Mouse (Mus musculus): ENCODE data around the gene Sox5. TPM values are rescaled to one million over a fixed set of nuclear protein-coding genes. Genes with fewer than 3 reads are reported as not detected.

The Sox5 gene
- polyA plus RNA-seq, 1 experiment from 2014 or later: 23.4 TPM

GRCm38 (mm10) chr6:144731251-144731970, 50.4 kb downstream of the Sox5 start:
- DNase-seq (ENCODE audit: low spot score): no peak
- WGBS: 90% methylated on average over 10 of the region's 10 CpGs

GRCm38 (mm10) chr6:144723530-144724144, 58.1 kb downstream of the Sox5 start:
- DNase-seq (ENCODE audit: low spot score) (peak; percentile 74), ATAC-seq (replicated peaks; ENCODE audit: insufficient number of reproducible peaks, low FRiP score, low TSS enrichment, low read depth) (no peak)
- H3K4me2 ChIP-seq (ENCODE audit: low read depth, low read length): no peak overlapping the region; the same call in 1 of the 2 replicates
- H3K9ac ChIP-seq (replicated peaks; ENCODE audit: low read length): no peak overlapping the region
- H3K4me3 ChIP-seq (ENCODE audit: low read depth, low read length): no peak overlapping the region
- H3K27ac ChIP-seq (replicated peaks; ENCODE audit: low read depth, low read length): no peak overlapping the region
- H3K9me3 ChIP-seq (replicated peaks; ENCODE audit: control insufficient read depth, low read length): no peaks in the 10 kb centered on the region
- no peaks in the 10 kb centered on the region for H3K36me3 ChIP-seq (replicated peaks; ENCODE audit: control insufficient read depth, insufficient read depth, low read depth, low read length)
- H3K4me1 ChIP-seq (ENCODE audit: control insufficient read depth, insufficient read depth, low read length): no peaks in the 10 kb centered on the region
- no peaks in the 10 kb centered on the region for H3K27me3 ChIP-seq (ENCODE audit: control insufficient read depth, insufficient read depth, low read length)
- 35% methylated on average over 12 of the region's 12 CpGs for WGBS

More at GRCm38 (mm10) chr6:144731251-144731970, 50.4 kb downstream of the Sox5 start:
- no peak overlapping the region for H3K4me3 ChIP-seq (ENCODE audit: low read depth, low read length)
- no peak overlapping the region for H3K27ac ChIP-seq (replicated peaks; ENCODE audit: low read depth, low read length)
- no peaks in the 10 kb centered on the region for H3K36me3 ChIP-seq (replicated peaks; ENCODE audit: control insufficient read depth, insufficient read depth, low read depth, low read length)
- H3K9me3 ChIP-seq (replicated peaks; ENCODE audit: control insufficient read depth, low read length): no peaks in the 10 kb centered on the region
- H3K4me2 ChIP-seq (ENCODE audit: low read depth, low read length): no peak overlapping the region
- H3K27me3 ChIP-seq (ENCODE audit: control insufficient read depth, insufficient read depth, low read length): no peaks in the 10 kb centered on the region
- no peak for ATAC-seq (replicated peaks; ENCODE audit: insufficient number of reproducible peaks, low FRiP score, low TSS enrichment, low read depth)
- H3K4me1 ChIP-seq (ENCODE audit: control insufficient read depth, insufficient read depth, low read length): no peaks in the 10 kb centered on the region
- no peak overlapping the region for H3K9ac ChIP-seq (replicated peaks; ENCODE audit: low read length)

- Histone ChIP-seq H3K4me3 (ENCODE audit: low read depth, low read length) (no peak overlapping the region), H3K9me3 (replicated peaks; ENCODE audit: control insufficient read depth, low read length) (no peaks in the 10 kb centered on the region), H3K9ac (replicated peaks; ENCODE audit: low read length) (no peak overlapping the region), H3K36me3 (replicated peaks; ENCODE audit: control insufficient read depth, insufficient read depth, low read depth, low read length) (no peaks in the 10 kb centered on the region), H3K27me3 (ENCODE audit: control insufficient read depth, insufficient read depth, low read length) (no peaks in the 10 kb centered on the region), H3K27ac (replicated peaks; ENCODE audit: low read depth, low read length) (no peak overlapping the region), H3K4me1 (ENCODE audit: control insufficient read depth, insufficient read depth, low read length) (no peaks in the 10 kb centered on the region), H3K4me2 (ENCODE audit: low read depth, low read length) (no peak overlapping the region)
- ATAC-seq (replicated peaks; ENCODE audit: insufficient number of reproducible peaks, low FRiP score, low TSS enrichment, low read depth) (no peak), DNase-seq (ENCODE audit: low spot score) (no peak)
- WGBS: 71% methylated on average over 5 of the region's 5 CpGs
These were observed 58.8 kb downstream of the Sox5 start for GRCm38 (mm10) chr6:144723024-144723423.

GRCm38 (mm10) chr6:144720846-144721245, 60.9 kb downstream of the Sox5 start:
- no peak for DNase-seq (ENCODE audit: low spot score)
- Histone ChIP-seq H3K4me1 (ENCODE audit: control insufficient read depth, insufficient read depth, low read length) (no peaks in the 10 kb centered on the region), H3K9me3 (replicated peaks; ENCODE audit: control insufficient read depth, low read length) (no peaks in the 10 kb centered on the region), H3K36me3 (replicated peaks; ENCODE audit: control insufficient read depth, insufficient read depth, low read depth, low read length) (no peaks in the 10 kb centered on the region), H3K4me3 (ENCODE audit: low read depth, low read length) (no peak overlapping the region), H3K27ac (replicated peaks; ENCODE audit: low read depth, low read length) (no peak overlapping the region), H3K4me2 (ENCODE audit: low read depth, low read length) (no peak overlapping the region), H3K9ac (replicated peaks; ENCODE audit: low read length) (no peak overlapping the region), H3K27me3 (ENCODE audit: control insufficient read depth, insufficient read depth, low read length) (no peaks in the 10 kb centered on the region)
- WGBS: 94% methylated on average over 13 of the region's 13 CpGs
- ATAC-seq (replicated peaks; ENCODE audit: insufficient number of reproducible peaks, low FRiP score, low TSS enrichment, low read depth): no peak

- Histone ChIP-seq H3K9ac (replicated peaks; ENCODE audit: low read length) (no peak overlapping the region), H3K4me3 (ENCODE audit: low read depth, low read length) (no peak overlapping the region), H3K27ac (replicated peaks; ENCODE audit: low read depth, low read length) (no peak overlapping the region), H3K27me3 (ENCODE audit: control insufficient read depth, insufficient read depth, low read length) (no peaks in the 10 kb centered on the region), H3K4me1 (ENCODE audit: control insufficient read depth, insufficient read depth, low read length) (no peaks in the 10 kb centered on the region), H3K36me3 (replicated peaks; ENCODE audit: control insufficient read depth, insufficient read depth, low read depth, low read length) (no peaks in the 10 kb centered on the region), H3K4me2 (ENCODE audit: low read depth, low read length) (no peak overlapping the region), H3K9me3 (replicated peaks; ENCODE audit: control insufficient read depth, low read length) (no peaks in the 10 kb centered on the region)
- DNase-seq (ENCODE audit: low spot score): no peak
- no peak for ATAC-seq (replicated peaks; ENCODE audit: insufficient number of reproducible peaks, low FRiP score, low TSS enrichment, low read depth)
- WGBS: 72% methylated on average over 1 of the region's 1 CpGs
These were observed 65.4 kb downstream of the Sox5 start for GRCm38 (mm10) chr6:144716376-144716775.

GRCm38 (mm10) chr6:144711841-144712240, 69.9 kb downstream of the Sox5 start:
- 53% methylated on average over 9 of the region's 9 CpGs for WGBS
- no peak for DNase-seq (ENCODE audit: low spot score)
- no peaks in the 10 kb centered on the region for H3K9me3 ChIP-seq (replicated peaks; ENCODE audit: control insufficient read depth, low read length)

GRCm38 (mm10) chr6:144710816-144711215, 71.0 kb downstream of the Sox5 start:
- no peaks in the 10 kb centered on the region for H3K27me3 ChIP-seq (ENCODE audit: control insufficient read depth, insufficient read depth, low read length)
- 58% methylated on average over 5 of the region's 5 CpGs for WGBS
- no peak overlapping the region for H3K4me2 ChIP-seq (ENCODE audit: low read depth, low read length)
- DNase-seq (ENCODE audit: low spot score): no peak
- H3K27ac ChIP-seq (replicated peaks; ENCODE audit: low read depth, low read length): no peak overlapping the region
- no peaks in the 10 kb centered on the region for H3K4me1 ChIP-seq (ENCODE audit: control insufficient read depth, insufficient read depth, low read length)
- no peak overlapping the region for H3K4me3 ChIP-seq (ENCODE audit: low read depth, low read length)
- no peak for ATAC-seq (replicated peaks; ENCODE audit: insufficient number of reproducible peaks, low FRiP score, low TSS enrichment, low read depth)
- no peaks in the 10 kb centered on the region for H3K36me3 ChIP-seq (replicated peaks; ENCODE audit: control insufficient read depth, insufficient read depth, low read depth, low read length)
- H3K9me3 ChIP-seq (replicated peaks; ENCODE audit: control insufficient read depth, low read length): no peaks in the 10 kb centered on the region
- no peak overlapping the region for H3K9ac ChIP-seq (replicated peaks; ENCODE audit: low read length)

More at GRCm38 (mm10) chr6:144711841-144712240, 69.9 kb downstream of the Sox5 start:
- Histone ChIP-seq H3K4me1 (ENCODE audit: control insufficient read depth, insufficient read depth, low read length) (no peaks in the 10 kb centered on the region), H3K4me2 (ENCODE audit: low read depth, low read length) (no peak overlapping the region), H3K27ac (replicated peaks; ENCODE audit: low read depth, low read length) (no peak overlapping the region), H3K4me3 (ENCODE audit: low read depth, low read length) (no peak overlapping the region), H3K36me3 (replicated peaks; ENCODE audit: control insufficient read depth, insufficient read depth, low read depth, low read length) (no peaks in the 10 kb centered on the region), H3K9ac (replicated peaks; ENCODE audit: low read length) (no peak overlapping the region), H3K27me3 (ENCODE audit: control insufficient read depth, insufficient read depth, low read length) (no peaks in the 10 kb centered on the region)
- no peak for ATAC-seq (replicated peaks; ENCODE audit: insufficient number of reproducible peaks, low FRiP score, low TSS enrichment, low read depth)

- WGBS: 62% methylated on average over 9 of the region's 9 CpGs
- Histone ChIP-seq H3K9me3 (replicated peaks; ENCODE audit: control insufficient read depth, low read length) (no peaks in the 10 kb centered on the region), H3K9ac (replicated peaks; ENCODE audit: low read length) (no peak overlapping the region), H3K36me3 (replicated peaks; ENCODE audit: control insufficient read depth, insufficient read depth, low read depth, low read length) (no peaks in the 10 kb centered on the region), H3K4me1 (ENCODE audit: control insufficient read depth, insufficient read depth, low read length) (no peaks in the 10 kb centered on the region), H3K27me3 (ENCODE audit: control insufficient read depth, insufficient read depth, low read length) (no peaks in the 10 kb centered on the region), H3K4me3 (ENCODE audit: low read depth, low read length) (no peak overlapping the region), H3K27ac (replicated peaks; ENCODE audit: low read depth, low read length) (no peak overlapping the region), H3K4me2 (ENCODE audit: low read depth, low read length) (no peak overlapping the region)
- no peak for ATAC-seq (replicated peaks; ENCODE audit: insufficient number of reproducible peaks, low FRiP score, low TSS enrichment, low read depth)
- no peak for DNase-seq (ENCODE audit: low spot score)
These were observed 72.1 kb downstream of the Sox5 start for GRCm38 (mm10) chr6:144709614-144710180.
